Mouse (Mus musculus) bone marrow macrophage, adult 2 months (primary cell): ENCODE results near the gene Trappc6a.

Experiments used
- CTCF ChIP-seq: IDR thresholded peaks from 2 replicates; pipeline ENCODE4 v1.5.1; 2012; ENCODE audit warnings: low read depth, mild to moderate bottlenecking, low read length, moderate library complexity
- POLR2A ChIP-seq: IDR thresholded peaks from 2 replicates; pipeline ENCODE4 v1.6.1; 2012; ENCODE audit warnings: mild to moderate bottlenecking, low read depth, low read length, borderline replicate concordance

- TF ChIP-seq CTCF = no peak
- TF ChIP-seq POLR2A = no peak
Measured at GRCm38 (mm10) chr7:19491731-19492130, 16.5 kb upstream of the Trappc6a start.
